ENCODE assay signal across 8 mouse cellular contexts in genomic region chr17:13043846-13044673, GRCm38 (mm10). TPM values are rescaled to one million over a fixed set of nuclear protein-coding genes. Genes with fewer than 3 reads are reported as not detected.
DNase-seq lines count a peak whose midpoint lies in the region; ATAC-seq and TF ChIP-seq lines count a peak whose summit lies in the region.
"Not testable (repeated sequence)": the region's sequence is repeated elsewhere in the genome, so short reads cannot be mapped to it uniquely, and the experiment has no call there.

No protein-coding gene starts in this region.

- 16% methylated on average over 4 of the region's 4 CpGs for whole genome bisulfite sequencing in heart, embryonic 15.5 days
- WGBS in kidney, embryonic 16.5 days: 9% methylated on average over 3 of the region's 4 CpGs
- WGBS in limb, embryonic 12.5 days: 25% methylated on average over 4 of the region's 4 CpGs
- 5% methylated on average over 3 of the region's 4 CpGs for WGBS in midbrain, embryonic 14.5 days
- 21% methylated on average over 4 of the region's 4 CpGs for WGBS in small intestine, adult 2 months

- not testable (repeated sequence) for H3K27me3 ChIP-seq in heart, embryonic 15.5 days; kidney, embryonic 16.5 days (ENCODE audit: insufficient read depth, low read length); limb, embryonic 12.5 days; midbrain, embryonic 14.5 days (ENCODE audit: control insufficient read depth, insufficient read depth, low read length); small intestine, adult 2 months (ENCODE audit: control insufficient read depth, insufficient read depth, low read length)

- not testable (repeated sequence) for H3K4me1 ChIP-seq in heart, embryonic 15.5 days (replicated peaks); kidney, embryonic 16.5 days (ENCODE audit: insufficient read depth, low read length); limb, embryonic 12.5 days (replicated peaks); midbrain, embryonic 14.5 days (ENCODE audit: control insufficient read depth, insufficient read depth, low read length); small intestine, adult 2 months (ENCODE audit: control insufficient read depth, insufficient read depth, insufficient read length, low read length)

- peak; percentile 29; the same call in 1 of the 2 replicates for TF ChIP-seq CTCF in small intestine, adult 2 months (IDR thresholded peaks at IDR 0.05; ENCODE audit: extremely low read depth, insufficient read length, insufficient replicate concordance, low read depth, low read length)

- peak; percentile 19 to 25 for DNase-seq in CD8-positive naive resting alpha-beta T cell, adult 2 months (ENCODE audit: low read depth in 2 of 2, low spot score in 2 of 2)
- peak; percentile 11 for DNase-seq in c-Kit-negative CD71-positive TER-119-positive erythroid progenitor cells, embryonic 14.5 days (ENCODE audit: low read depth, low spot score)
- peak; percentile 84 for DNase-seq in midbrain, embryonic 14.5 days

- H3K9me3 ChIP-seq in heart, embryonic 15.5 days (replicated peaks); kidney, embryonic 16.5 days (ENCODE audit: low read length); limb, embryonic 12.5 days; midbrain, embryonic 14.5 days (ENCODE audit: control insufficient read depth, low read length): not testable (repeated sequence)

- not testable (repeated sequence) for H3K4me2 ChIP-seq in heart, embryonic 15.5 days; kidney, embryonic 16.5 days (replicated peaks; ENCODE audit: low read depth, low read length); limb, embryonic 12.5 days; midbrain, embryonic 14.5 days (ENCODE audit: low read length)

- H3K4me3 ChIP-seq in heart, embryonic 15.5 days; kidney, embryonic 16.5 days (ENCODE audit: low read length); limb, embryonic 12.5 days (replicated peaks); midbrain, embryonic 14.5 days (replicated peaks; ENCODE audit: low read depth, low read length); small intestine, adult 2 months (ENCODE audit: low read depth, low read length): not testable (repeated sequence)

- not testable (repeated sequence) for TF ChIP-seq POLR2A in small intestine, adult 2 months (IDR thresholded peaks at IDR 0.05; ENCODE audit: low read depth, low read length)

- H3K27ac ChIP-seq in heart, embryonic 15.5 days; kidney, embryonic 16.5 days (ENCODE audit: low read length); limb, embryonic 12.5 days; midbrain, embryonic 14.5 days (replicated peaks; ENCODE audit: low read depth, low read length); small intestine, adult 2 months (ENCODE audit: insufficient read depth, low read depth, low read length): not testable (repeated sequence)

- H3K36me3 ChIP-seq in heart, embryonic 15.5 days; kidney, embryonic 16.5 days (ENCODE audit: insufficient read depth, low read length); limb, embryonic 12.5 days; midbrain, embryonic 14.5 days (ENCODE audit: control insufficient read depth, insufficient read depth, low read length); small intestine, adult 2 months (ENCODE audit: control insufficient read depth, insufficient read depth, low read length): not testable (repeated sequence)

- not testable (repeated sequence) for H3K9ac ChIP-seq in heart, embryonic 15.5 days; kidney, embryonic 16.5 days (replicated peaks; ENCODE audit: low read length); limb, embryonic 12.5 days (replicated peaks); midbrain, embryonic 14.5 days (replicated peaks; ENCODE audit: low read length)

- ATAC-seq in erythroid progenitor cell, adult 5-6 weeks (replicated peaks; ENCODE audit: low FRiP score, poor library complexity, severe bottlenecking): peak; percentile 27; the same call in 1 of the 2 replicates
- peak; percentile 43 for ATAC-seq in heart, embryonic 15.5 days (replicated peaks; ENCODE audit: insufficient number of reproducible peaks, insufficient read depth, low FRiP score, low read depth)
- peak; percentile 74 for ATAC-seq in kidney, embryonic 16.5 days (ENCODE audit: low FRiP score, low TSS enrichment)
- ATAC-seq in limb, embryonic 12.5 days (ENCODE audit: insufficient number of reproducible peaks, insufficient read depth, low FRiP score, low TSS enrichment, low read depth): peak; percentile 78
- ATAC-seq in midbrain, embryonic 14.5 days (ENCODE audit: low FRiP score, low TSS enrichment): peak; percentile 80; the same call in 1 of the 2 replicates

RNA-seq across cellular contexts. Expression of gene Gpr31b, which starts 8.0 kb away (rescaled TPM):
- not detected in 2 replicates for total RNA-seq in erythroid progenitor cell, adult 5-6 weeks (2015; ENCODE audit: low replicate concordance)
- total RNA-seq in erythroid progenitor cell, adult 5-6 weeks (2017; ENCODE audit: low replicate concordance): not detected in 2 replicates
- 0.22 TPM in 1 of 2 replicates, not detected in the other for polyA plus RNA-seq in heart, embryonic 15.5 days (2015; fragmentation: Nextera tagmentation; extraction: Ambion mirVana)
- not detected in 2 replicates for polyA plus RNA-seq in kidney, embryonic 16.5 days (2015; fragmentation: Nextera tagmentation; extraction: Ambion mirVana)
- not detected in 2 replicates for polyA plus RNA-seq in limb, embryonic 12.5 days (2016; fragmentation: Nextera tagmentation; extraction: Ambion mirVana)
- polyA plus RNA-seq in midbrain, embryonic 14.5 days (2014; fragmentation: Nextera tagmentation; extraction: Ambion mirVana): not detected in 2 replicates
- polyA plus RNA-seq in small intestine, adult 2 months (2012; rRNA removed): 0.76 and 1.1 TPM in 2 replicates

RNA-seq across cellular contexts. Expression of gene Tcp10b, which starts 16.8 kb away (rescaled TPM):
- total RNA-seq in erythroid progenitor cell, adult 5-6 weeks (2015; ENCODE audit: low replicate concordance): not detected in 2 replicates
- total RNA-seq in erythroid progenitor cell, adult 5-6 weeks (2017; ENCODE audit: low replicate concordance): 0.39 TPM in 1 of 2 replicates, not detected in the other
- 0.05 TPM in 1 of 2 replicates, not detected in the other for polyA plus RNA-seq in heart, embryonic 15.5 days (2015; fragmentation: Nextera tagmentation; extraction: Ambion mirVana)
- polyA plus RNA-seq in kidney, embryonic 16.5 days (2015; fragmentation: Nextera tagmentation; extraction: Ambion mirVana): 0.09 TPM in 1 of 2 replicates, not detected in the other
- polyA plus RNA-seq in limb, embryonic 12.5 days (2016; fragmentation: Nextera tagmentation; extraction: Ambion mirVana): not detected in 2 replicates
- polyA plus RNA-seq in midbrain, embryonic 14.5 days (2014; fragmentation: Nextera tagmentation; extraction: Ambion mirVana): 0.18 and 0.45 TPM in 2 replicates
- not detected in 2 replicates for polyA plus RNA-seq in small intestine, adult 2 months (2012; rRNA removed)

RNA-seq across cellular contexts. Expression of gene Sod2, which starts 37.4 kb away (rescaled TPM):
- 18.4 and 58.3 TPM in 2 replicates for total RNA-seq in erythroid progenitor cell, adult 5-6 weeks (2015; ENCODE audit: low replicate concordance)
- 8.0 and 16.8 TPM in 2 replicates for total RNA-seq in erythroid progenitor cell, adult 5-6 weeks (2017; ENCODE audit: low replicate concordance)
- polyA plus RNA-seq in heart, embryonic 15.5 days (2015; fragmentation: Nextera tagmentation; extraction: Ambion mirVana): 376 and 436 TPM in 2 replicates
- polyA plus RNA-seq in kidney, embryonic 16.5 days (2015; fragmentation: Nextera tagmentation; extraction: Ambion mirVana): 178 and 179 TPM in 2 replicates
- polyA plus RNA-seq in limb, embryonic 12.5 days (2016; fragmentation: Nextera tagmentation; extraction: Ambion mirVana): 94.3 and 95.6 TPM in 2 replicates
- 144 and 152 TPM in 2 replicates for polyA plus RNA-seq in midbrain, embryonic 14.5 days (2014; fragmentation: Nextera tagmentation; extraction: Ambion mirVana)
- 511 and 521 TPM in 2 replicates for polyA plus RNA-seq in small intestine, adult 2 months (2012; rRNA removed)

RNA-seq across cellular contexts. Expression of gene Wtap, which starts 50.1 kb away (rescaled TPM):
- 66.0 and 97.3 TPM in 2 replicates for total RNA-seq in erythroid progenitor cell, adult 5-6 weeks (2015; ENCODE audit: low replicate concordance)
- 108 and 124 TPM in 2 replicates for total RNA-seq in erythroid progenitor cell, adult 5-6 weeks (2017; ENCODE audit: low replicate concordance)
- 73.4 and 76.1 TPM in 2 replicates for polyA plus RNA-seq in heart, embryonic 15.5 days (2015; fragmentation: Nextera tagmentation; extraction: Ambion mirVana)
- polyA plus RNA-seq in kidney, embryonic 16.5 days (2015; fragmentation: Nextera tagmentation; extraction: Ambion mirVana): 124 and 135 TPM in 2 replicates
- 131 and 152 TPM in 2 replicates for polyA plus RNA-seq in limb, embryonic 12.5 days (2016; fragmentation: Nextera tagmentation; extraction: Ambion mirVana)
- 147 and 150 TPM in 2 replicates for polyA plus RNA-seq in midbrain, embryonic 14.5 days (2014; fragmentation: Nextera tagmentation; extraction: Ambion mirVana)
- polyA plus RNA-seq in small intestine, adult 2 months (2012; rRNA removed): 4.5 and 11.0 TPM in 2 replicates

Comparison
In these comparisons a context has a peak if more than half of its experiments do, and no peak if none do; other contexts are left out.
1. DNase-seq: peak in every context shown above with its lines; median percentile 84 in midbrain, embryonic 14.5 days; 22 in CD8-positive naive resting alpha-beta T cell, adult 2 months; 11 in c-Kit-negative CD71-positive TER-119-positive erythroid progenitor cells, embryonic 14.5 days.
2. ATAC-seq: peak in every context shown above with its lines; median percentile 80 in midbrain, embryonic 14.5 days; 78 in limb, embryonic 12.5 days; 74 in kidney, embryonic 16.5 days; 43 in heart, embryonic 15.5 days; 27 in erythroid progenitor cell, adult 5-6 weeks.